Mouse (Mus musculus) forebrain, embryonic 15.5 days (tissue): Measurements from ENCODE around the gene C130026I21Rik. TPM values are rescaled to one million over a fixed set of nuclear protein-coding genes. Genes with fewer than 3 reads are reported as not detected.
"Not testable (repeated sequence)": the region's sequence is repeated elsewhere in the genome, so short reads cannot be mapped to it uniquely, and the experiment has no call there.

ENCODE experiments used
- ATAC-seq: fragments of 200-750 bp; cut with Nextera tagmentation; replicated peaks from 2 replicates; pipeline ENCODE4 v1.8.0; 2017; ENCODE audit warnings: mild to moderate bottlenecking, moderate TSS enrichment, moderate library complexity
- H3K27ac ChIP-seq: fragments of 300-500 bp; sonication (generic); replicated peaks from 2 replicates; pipeline ENCODE4 v1.5.1; 2015; ENCODE audit warnings: mild to moderate bottlenecking, inconsistent platforms
- H3K27me3 ChIP-seq: fragments of 300-500 bp; sonication (generic); 2 replicates; pipeline ENCODE4 v1.6.1; 2015; ENCODE audit warnings: inconsistent platforms
- H3K36me3 ChIP-seq: fragments of 300-500 bp; sonication (generic); 2 replicates; pipeline ENCODE4 v1.6.1; 2015; ENCODE audit warnings: mild to moderate bottlenecking, inconsistent platforms
- H3K4me1 ChIP-seq: fragments of 300-500 bp; sonication (generic); 2 replicates; pipeline ENCODE4 v1.6.1; 2015; ENCODE audit warnings: inconsistent platforms
- H3K4me2 ChIP-seq: fragments of 300-500 bp; sonication (generic); replicated peaks from 2 replicates; pipeline ENCODE4 v1.6.1; 2015; ENCODE audit warnings: mild to moderate bottlenecking, inconsistent platforms
- H3K4me3 ChIP-seq: fragments of 300-500 bp; sonication (generic); 2 replicates; pipeline ENCODE4 v1.5.1; 2015; ENCODE audit warnings: mild to moderate bottlenecking, inconsistent platforms
- H3K9ac ChIP-seq: fragments of 300-500 bp; sonication (generic); replicated peaks from 2 replicates; pipeline ENCODE4 v1.6.1; 2015; ENCODE audit warnings: mild to moderate bottlenecking, inconsistent platforms
- H3K9me3 ChIP-seq: fragments of 300-500 bp; sonication (generic); 2 replicates; pipeline ENCODE4 v1.6.1; 2016; ENCODE audit warnings: inconsistent platforms
- WGBS: fragments of 180-500 bp; shearing (Covaris S2); methylation state at CpG from one replicate; pipeline ENCODE4 v1.1.7; 2015; ENCODE audit warnings: mixed read lengths; 5-methylcytosine and 5-hydroxymethylcytosine counted together
- polyA plus RNA-seq: library from polyadenylated mRNA; unstranded; fragments of >200 nt; fragmentation: Nextera tagmentation; extraction: Ambion mirVana; gene quantifications from 2 replicates; pipeline ENCODE4 v1.2.1, GENCODE M21; 2015

The C130026I21Rik gene
- polyA plus RNA-seq, 1 experiment from 2014 or later: 0.37 TPM

DNA sequence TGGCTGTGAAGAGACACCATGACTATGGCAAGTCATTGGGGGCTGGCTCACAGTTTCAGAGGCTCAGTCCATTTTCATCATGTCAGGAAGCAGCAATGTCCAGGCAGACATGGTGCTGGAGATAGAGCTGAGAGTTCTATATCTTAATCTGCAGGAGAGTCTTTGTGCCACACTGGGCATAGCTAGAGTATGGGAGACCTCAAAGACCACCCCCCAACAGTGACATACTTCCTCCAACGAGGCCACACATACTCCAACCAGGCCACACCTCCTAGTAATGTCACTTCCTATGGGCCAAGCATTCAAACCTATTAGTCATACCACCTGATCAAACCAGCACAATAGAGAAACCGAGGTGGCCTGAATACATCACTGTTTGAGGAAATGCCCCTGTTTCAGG, 63.8 kb downstream of the C130026I21Rik start:
- not testable (repeated sequence) for H3K4me1 ChIP-seq, H3K4me2 ChIP-seq, H3K27me3 ChIP-seq, H3K27ac ChIP-seq, H3K9me3 ChIP-seq, ATAC-seq, H3K36me3 ChIP-seq, H3K4me3 ChIP-seq, H3K9ac ChIP-seq
- 51% methylated on average over 1 of the region's 2 CpGs for WGBS

DNA sequence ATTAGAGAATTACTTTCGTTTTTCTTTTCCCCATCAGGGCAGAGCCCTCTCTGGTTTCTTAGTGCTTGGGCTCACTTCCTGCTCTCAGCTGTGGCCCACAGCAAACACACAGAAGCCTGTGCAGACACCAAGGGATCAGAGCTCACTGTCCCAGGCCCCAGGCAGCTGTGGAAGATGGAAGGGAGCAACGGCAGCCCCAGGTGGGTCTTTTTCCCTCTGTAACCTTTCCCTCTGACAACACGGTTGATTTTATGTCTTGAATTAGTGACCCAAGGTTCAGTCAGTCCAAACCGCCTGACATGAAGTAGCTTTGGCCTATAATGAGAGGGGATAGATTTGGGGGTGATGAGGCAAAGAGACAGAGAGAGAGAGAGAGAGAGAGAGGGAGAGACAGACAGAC, 70.8 kb downstream of the C130026I21Rik start:
- 94% methylated on average over 3 of the region's 4 CpGs for WGBS
- H3K9ac ChIP-seq, ATAC-seq, H3K4me2 ChIP-seq, H3K27me3 ChIP-seq, H3K36me3 ChIP-seq, H3K4me3 ChIP-seq, H3K9me3 ChIP-seq, H3K27ac ChIP-seq, H3K4me1 ChIP-seq: not testable (repeated sequence)

DNA sequence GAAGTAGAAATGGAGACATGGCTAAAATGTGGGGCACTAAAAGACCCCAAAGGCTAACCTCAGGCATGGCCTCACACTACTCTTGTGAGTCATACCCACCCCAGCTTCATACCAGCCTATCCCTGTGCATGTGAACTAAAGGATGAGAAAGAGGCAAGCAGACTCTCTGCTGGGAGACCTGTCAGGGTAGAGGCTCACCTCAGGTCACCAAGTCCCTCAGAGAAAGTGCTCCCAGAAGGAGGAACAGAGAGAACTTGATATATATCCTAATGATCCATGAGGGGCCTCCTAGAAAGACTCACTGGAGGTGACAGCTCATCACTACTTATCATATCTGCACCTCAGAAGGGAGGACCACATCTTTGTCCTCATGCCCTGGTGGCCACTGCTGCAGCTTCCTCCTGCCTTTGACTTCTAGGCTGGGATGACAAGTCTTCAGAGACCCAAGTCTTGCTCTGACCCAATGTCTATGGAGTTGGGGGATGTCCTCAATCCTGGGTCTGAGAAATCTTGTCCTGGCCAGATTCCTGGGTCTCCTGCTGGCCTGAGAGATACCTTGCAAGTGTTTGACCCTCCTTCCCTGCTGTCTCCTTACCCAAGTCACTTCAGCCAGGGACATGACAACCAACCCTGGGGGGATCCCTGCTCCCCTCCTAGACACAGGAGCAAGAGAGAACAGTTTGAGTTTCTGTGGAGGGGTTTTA, 71.6 kb downstream of the C130026I21Rik start:
- not testable (repeated sequence) for H3K9me3 ChIP-seq, H3K4me1 ChIP-seq, H3K27ac ChIP-seq, H3K27me3 ChIP-seq, ATAC-seq, H3K36me3 ChIP-seq, H3K4me3 ChIP-seq, H3K9ac ChIP-seq, H3K4me2 ChIP-seq

DNA sequence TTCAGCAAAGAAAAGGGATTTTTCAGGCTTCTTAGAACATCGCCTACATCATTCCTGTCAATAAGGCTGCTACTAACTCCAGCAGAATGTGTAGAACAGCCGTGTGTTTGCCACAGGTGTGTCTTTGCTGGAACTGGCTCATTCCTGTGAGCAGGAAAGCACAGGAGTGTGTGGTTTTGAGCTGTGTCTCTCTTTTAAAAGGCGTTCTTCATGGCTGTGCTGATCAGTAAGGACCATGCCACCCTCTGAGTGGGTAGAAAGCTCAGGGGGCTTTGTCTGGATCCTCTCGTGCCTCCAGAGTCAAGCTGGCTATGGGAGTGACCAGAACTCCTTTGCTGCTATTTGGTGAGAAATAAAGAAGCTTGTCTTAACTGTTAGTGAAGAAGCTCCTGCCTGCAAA, 73.6 kb downstream of the C130026I21Rik start:
- H3K36me3 ChIP-seq, H3K27me3 ChIP-seq, H3K27ac ChIP-seq, H3K4me2 ChIP-seq, ATAC-seq, H3K9me3 ChIP-seq, H3K9ac ChIP-seq, H3K4me1 ChIP-seq, H3K4me3 ChIP-seq: not testable (repeated sequence)
- WGBS: 68% methylated on average over 4 of the region's 4 CpGs

DNA sequence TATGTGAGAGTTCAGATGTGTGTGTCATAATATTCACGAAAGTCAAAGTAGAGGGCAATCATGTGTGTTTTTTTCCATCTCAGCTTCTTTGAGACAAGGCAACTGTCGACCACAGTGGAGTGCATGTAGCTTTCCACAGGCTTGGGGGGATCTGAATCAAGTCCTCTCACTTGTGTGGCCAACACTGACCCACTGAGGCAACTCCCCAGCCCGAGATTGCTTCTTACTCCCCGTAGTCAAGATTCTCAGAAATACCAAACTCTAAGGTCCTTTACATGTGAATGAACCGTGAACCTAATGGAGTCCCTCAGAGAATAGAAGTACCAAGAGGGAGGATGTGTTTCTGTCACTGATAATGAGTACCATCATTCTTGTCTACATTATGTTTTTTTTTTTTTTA, 76.6 kb downstream of the C130026I21Rik start:
- H3K4me2 ChIP-seq, H3K9me3 ChIP-seq, H3K36me3 ChIP-seq, H3K4me1 ChIP-seq, H3K27me3 ChIP-seq, H3K27ac ChIP-seq, ATAC-seq, H3K4me3 ChIP-seq, H3K9ac ChIP-seq: not testable (repeated sequence)
- WGBS: 78% methylated on average over 5 of the region's 5 CpGs

DNA sequence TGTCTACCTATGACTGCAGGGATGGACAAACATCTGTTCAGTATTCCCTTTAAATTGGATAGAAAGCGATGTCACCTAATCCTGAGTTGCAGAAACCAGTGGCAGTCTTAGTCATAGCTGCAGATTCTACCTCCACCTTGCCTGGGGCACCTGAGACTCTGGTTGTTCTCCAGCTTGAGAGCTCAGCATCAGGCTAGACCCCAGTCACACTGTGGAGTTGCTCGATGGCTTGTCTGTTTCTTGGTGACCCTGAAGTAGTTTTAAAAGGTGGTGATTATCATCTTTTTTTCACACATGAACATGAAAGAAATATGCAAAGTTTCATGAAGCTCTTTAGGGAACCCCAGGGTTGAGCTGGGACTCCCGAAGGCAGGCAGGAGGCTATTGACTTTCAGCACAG, 88.4 kb downstream of the C130026I21Rik start:
- not testable (repeated sequence) for H3K9ac ChIP-seq, H3K27ac ChIP-seq, H3K9me3 ChIP-seq, H3K4me1 ChIP-seq, ATAC-seq, H3K4me2 ChIP-seq, H3K36me3 ChIP-seq, H3K4me3 ChIP-seq, H3K27me3 ChIP-seq
- 93% methylated on average over 2 of the region's 3 CpGs for WGBS

DNA sequence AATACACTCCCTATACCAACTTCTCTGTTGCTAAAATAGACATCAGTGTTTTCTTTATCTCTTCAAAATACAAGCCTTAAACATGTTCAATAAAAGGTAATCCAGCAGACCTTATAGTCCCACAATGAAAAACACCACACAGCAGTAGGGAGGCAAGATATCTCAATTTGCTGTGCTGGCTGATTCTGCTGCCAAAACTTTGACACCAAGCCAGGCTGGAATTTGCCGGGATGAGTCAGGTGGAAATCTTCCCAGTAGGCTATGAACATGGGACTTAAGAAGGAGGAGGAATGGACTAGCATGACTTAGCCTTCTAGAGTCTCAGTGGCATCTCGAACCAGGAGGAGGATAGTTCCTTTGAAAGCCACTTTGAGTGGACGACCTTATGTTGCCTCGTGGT, 91.4 kb downstream of the C130026I21Rik start:
- not testable (repeated sequence) for ATAC-seq, H3K27me3 ChIP-seq, H3K36me3 ChIP-seq, H3K9ac ChIP-seq, H3K4me1 ChIP-seq, H3K27ac ChIP-seq, H3K4me3 ChIP-seq, H3K9me3 ChIP-seq, H3K4me2 ChIP-seq
- WGBS: 79% methylated on average over 4 of the region's 4 CpGs

DNA sequence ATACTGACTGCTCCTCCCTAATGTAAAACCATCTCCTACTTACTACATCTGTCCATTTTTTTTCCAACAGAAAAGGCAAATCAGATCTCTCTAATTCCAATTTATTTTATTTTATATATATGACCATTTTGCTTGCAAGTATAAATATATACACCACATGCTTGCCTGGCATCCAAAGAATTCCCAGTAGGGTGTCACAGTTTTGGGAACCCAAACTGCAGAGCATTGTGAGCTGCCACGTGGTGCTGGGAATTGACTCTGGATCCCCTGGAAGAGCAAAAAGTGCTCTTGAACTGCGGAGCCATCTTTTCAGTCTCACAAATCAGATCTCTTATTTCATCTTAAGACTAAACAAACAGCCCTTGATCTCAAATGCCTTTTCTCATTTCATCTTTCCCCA, 107.5 kb downstream of the C130026I21Rik start:
- not testable (repeated sequence) for H3K9ac ChIP-seq, H3K4me3 ChIP-seq, ATAC-seq, H3K27me3 ChIP-seq, H3K9me3 ChIP-seq, H3K4me2 ChIP-seq, H3K27ac ChIP-seq, H3K4me1 ChIP-seq, H3K36me3 ChIP-seq
- 49% methylated on average over 2 of the region's 2 CpGs for WGBS

DNA sequence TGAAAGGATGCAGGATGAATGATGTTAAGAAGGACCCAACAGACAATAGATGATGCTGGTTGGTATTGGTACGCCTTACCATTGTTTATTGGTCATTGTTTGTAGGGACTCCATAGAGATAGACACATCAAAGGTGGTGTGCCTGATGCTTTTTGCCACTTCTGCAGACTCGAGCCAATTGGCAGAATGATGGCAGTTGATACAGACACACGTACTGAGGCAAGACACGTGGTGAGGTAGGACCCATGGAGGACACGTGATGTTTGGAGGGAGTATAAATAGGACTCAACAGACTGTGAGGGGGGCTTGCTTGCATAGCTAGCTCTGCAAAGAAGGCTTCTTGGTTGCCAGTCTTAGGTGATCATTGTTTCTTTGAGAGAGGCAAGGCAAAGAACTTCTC, 115.2 kb downstream of the C130026I21Rik start:
- WGBS: 78% methylated on average over 4 of the region's 5 CpGs
- ATAC-seq: not testable (repeated sequence)

DNA sequence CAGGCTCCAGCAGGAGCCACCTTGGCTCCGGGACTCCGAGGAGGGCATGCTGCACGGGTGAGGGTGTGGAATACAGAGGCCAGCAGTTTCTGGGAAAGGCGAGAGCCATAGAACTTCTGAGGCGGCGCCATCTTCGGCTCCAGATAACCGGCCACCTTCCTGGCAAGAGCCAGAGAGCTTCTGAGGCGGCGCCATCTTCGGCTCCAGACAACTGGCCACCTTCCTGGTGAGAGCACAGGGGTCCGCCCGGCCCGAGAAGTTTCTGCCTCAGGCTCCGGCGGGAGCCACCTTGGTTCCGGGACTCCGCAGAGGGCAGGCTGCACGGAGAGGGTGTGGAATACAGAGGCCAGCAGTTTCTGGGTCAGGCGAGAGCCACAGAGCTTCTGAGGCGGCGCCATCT, 136.7 kb downstream of the C130026I21Rik start:
- H3K4me1 ChIP-seq, ATAC-seq, H3K9ac ChIP-seq, H3K27me3 ChIP-seq, H3K4me2 ChIP-seq, H3K4me3 ChIP-seq, H3K9me3 ChIP-seq, H3K27ac ChIP-seq, H3K36me3 ChIP-seq: not testable (repeated sequence)
- WGBS: 89% methylated on average over 22 of the region's 22 CpGs

More for the DNA sequence above, 115.2 kb downstream of the C130026I21Rik start:
- not testable (repeated sequence) for H3K9ac ChIP-seq, H3K4me1 ChIP-seq, H3K27ac ChIP-seq, H3K36me3 ChIP-seq, H3K9me3 ChIP-seq, H3K4me3 ChIP-seq, H3K4me2 ChIP-seq, H3K27me3 ChIP-seq

DNA sequence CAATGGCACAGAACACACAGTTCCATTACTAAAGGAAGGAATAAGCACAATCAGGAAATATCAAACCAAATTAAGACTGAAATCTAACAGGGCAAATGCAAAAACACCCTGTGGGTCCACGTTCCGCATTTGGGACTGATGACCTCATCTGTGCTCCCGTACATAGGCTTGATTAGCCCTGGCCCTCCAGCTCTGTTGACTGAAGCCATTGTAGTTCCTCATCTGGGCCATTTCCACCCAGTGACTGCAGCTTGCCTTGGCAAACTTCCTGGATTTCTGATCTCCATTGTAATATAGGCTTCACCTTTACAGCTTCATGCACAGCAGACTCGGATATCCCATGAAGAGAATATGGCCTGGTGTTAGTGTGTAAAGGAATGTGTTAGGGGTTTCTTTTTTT, 148.5 kb downstream of the C130026I21Rik start:
- not testable (repeated sequence) for ATAC-seq, H3K4me2 ChIP-seq, H3K27me3 ChIP-seq, H3K4me1 ChIP-seq, H3K27ac ChIP-seq, H3K9ac ChIP-seq, H3K9me3 ChIP-seq, H3K36me3 ChIP-seq, H3K4me3 ChIP-seq
- WGBS: 90% methylated on average over 4 of the region's 4 CpGs

DNA sequence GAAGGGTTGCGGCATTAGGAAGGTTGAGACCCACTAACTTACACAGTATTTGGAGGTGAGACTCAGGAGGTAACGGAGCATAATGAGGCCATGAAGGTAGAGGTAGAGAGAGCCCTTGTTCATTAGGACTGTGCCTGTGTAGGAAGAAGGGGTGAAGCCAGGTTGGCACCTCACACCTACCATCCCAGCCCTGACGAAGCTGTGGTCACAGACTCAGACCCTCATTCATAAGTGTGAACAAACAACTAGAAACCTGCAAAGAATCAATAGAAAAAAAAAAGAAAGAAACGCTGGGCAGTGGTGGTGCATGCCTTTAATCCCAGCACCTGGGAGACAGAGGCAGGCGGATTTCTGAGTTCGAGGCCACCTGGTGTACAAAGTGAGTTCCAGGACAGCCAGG, 152.0 kb downstream of the C130026I21Rik start:
- ATAC-seq: not testable (repeated sequence)

DNA sequence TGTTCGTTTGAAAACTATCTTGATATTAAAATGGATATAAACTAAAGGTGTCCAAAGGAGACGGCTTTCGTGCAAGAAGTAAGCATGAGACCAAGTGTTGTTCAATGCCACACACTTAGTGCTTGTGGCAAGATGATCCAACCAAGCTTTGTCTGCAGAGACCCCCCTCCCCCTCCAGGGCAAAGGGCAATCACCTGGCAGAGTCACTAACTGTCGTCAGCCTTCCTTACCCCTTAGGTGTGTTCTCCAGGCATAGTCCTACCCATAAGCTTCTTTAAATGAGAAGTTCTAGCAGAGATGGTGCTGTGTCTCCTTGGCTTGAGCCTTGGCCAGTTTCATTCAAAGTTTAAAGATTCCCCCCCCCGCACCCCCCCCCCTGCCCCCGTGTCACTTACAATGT, 152.8 kb downstream of the C130026I21Rik start:
- not testable (repeated sequence) for H3K4me2 ChIP-seq, ATAC-seq, H3K36me3 ChIP-seq, H3K9me3 ChIP-seq, H3K4me3 ChIP-seq, H3K9ac ChIP-seq, H3K4me1 ChIP-seq, H3K27ac ChIP-seq, H3K27me3 ChIP-seq
- WGBS: 70% methylated on average over 4 of the region's 6 CpGs

More for the DNA sequence above, 152.0 kb downstream of the C130026I21Rik start:
- not testable (repeated sequence) for H3K27me3 ChIP-seq, H3K4me2 ChIP-seq, H3K4me1 ChIP-seq, H3K27ac ChIP-seq, H3K36me3 ChIP-seq, H3K4me3 ChIP-seq, H3K9ac ChIP-seq, H3K9me3 ChIP-seq
- 84% methylated on average over 6 of the region's 6 CpGs for WGBS
